Comparison of ENCODE assay signal across 27 mouse cellular contexts in genomic region chr17:84677595-84677994, GRCm38 (mm10). TPM values are rescaled to one million over a fixed set of nuclear protein-coding genes. Genes with fewer than 3 reads are reported as not detected.
DNase-seq lines count a peak whose midpoint lies in the region; ATAC-seq and TF ChIP-seq lines count a peak whose summit lies in the region.
"Had no signal": no experiment of that assay in that cellular context is flagged by ENCODE, and none has a peak within 500 bp of the region (broad histone marks: within the 10 kb centered on the region; RNA-seq: fewer than 3 reads in every experiment).

No protein-coding gene starts in this region.

- H3K9ac ChIP-seq in midbrain, embryonic 11.5 days (ENCODE audit: low read length), result no peak overlapping the region
- no peak overlapping the region for H3K9ac ChIP-seq in midbrain, postnatal 0 days (replicated peaks; ENCODE audit: low read length, poor library complexity, severe bottlenecking)
- H3K9ac ChIP-seq: embryonic facial prominence, embryonic 12.5 days; forebrain, embryonic 13.5 days; forebrain, embryonic 15.5 days; forebrain, postnatal 0 days had no signal

- 91% methylated on average over 11 of the region's 11 CpGs for WGBS in midbrain, embryonic 11.5 days
- 91% methylated on average over 11 of the region's 11 CpGs for WGBS in midbrain, postnatal 0 days
- 78% methylated on average over 11 of the region's 11 CpGs for WGBS in small intestine, adult 2 months

- H3K27me3 ChIP-seq in midbrain, embryonic 11.5 days (ENCODE audit: control insufficient read depth, insufficient read depth, low read length), result 0 out of 2 replicates have a peak, but pooled peaks cover 2% of the 10 kb centered on the region
- no peaks in the 10 kb centered on the region for H3K27me3 ChIP-seq in midbrain, postnatal 0 days (ENCODE audit: insufficient read depth, low read length)
- H3K27me3 ChIP-seq in small intestine, adult 2 months (ENCODE audit: control insufficient read depth, insufficient read depth, low read length), result no peaks in the 10 kb centered on the region
- H3K27me3 ChIP-seq: embryonic facial prominence, embryonic 12.5 days; Patski had no signal

- no peak overlapping the region for H3K27ac ChIP-seq in midbrain, embryonic 11.5 days (ENCODE audit: low read depth, low read length)
- H3K27ac ChIP-seq in midbrain, postnatal 0 days (ENCODE audit: low read depth, low read length), result no peak overlapping the region
- peak overlapping the region; percentile 22; the same call in 1 of the 2 replicates for H3K27ac ChIP-seq in small intestine, adult 2 months (ENCODE audit: insufficient read depth, low read depth, low read length)
- H3K27ac ChIP-seq: embryonic facial prominence, embryonic 10.5 days; embryonic facial prominence, embryonic 12.5 days; forebrain, embryonic 13.5 days; forebrain, embryonic 15.5 days had no signal

- H3K36me3 ChIP-seq in midbrain, embryonic 11.5 days (ENCODE audit: control insufficient read depth, insufficient read depth, low read length), result no peaks in the 10 kb centered on the region
- no peaks in the 10 kb centered on the region for H3K36me3 ChIP-seq in midbrain, postnatal 0 days (ENCODE audit: insufficient read depth, low read length)
- peaks cover 45% of the 10 kb centered on the region for H3K36me3 ChIP-seq in small intestine, adult 2 months (ENCODE audit: control insufficient read depth, insufficient read depth, low read length)
- H3K36me3 ChIP-seq: embryonic facial prominence, embryonic 10.5 days; embryonic facial prominence, embryonic 12.5 days; forebrain, embryonic 15.5 days; G1E had no signal

- H3K4me1 ChIP-seq in midbrain, embryonic 11.5 days (ENCODE audit: control insufficient read depth, insufficient read depth, low read length), result peaks cover 2% of the 10 kb centered on the region; the same call in 1 of the 2 replicates
- H3K4me1 ChIP-seq in midbrain, postnatal 0 days (ENCODE audit: insufficient read depth, low read length), result 0 out of 2 replicates have a peak, but pooled peaks cover 3% of the 10 kb centered on the region
- H3K4me1 ChIP-seq in small intestine, adult 2 months (ENCODE audit: control insufficient read depth, insufficient read depth, insufficient read length, low read length), result peaks cover 32% of the 10 kb centered on the region

- peak; percentile 81 for DNase-seq in midbrain, embryonic 11.5 days (ENCODE audit: low spot score, missing footprints)
- DNase-seq in midbrain, postnatal 0 days (ENCODE audit: low spot score), result no peak
- no peak for DNase-seq in cerebellum, postnatal 14 days
- DNase-seq in adrenal gland, postnatal 4 days (ENCODE audit: low spot score in 2 of 2), result no peak
- DNase-seq: adrenal gland, adult 8-10 months; adrenal gland, postnatal 25 days; B cell, adult 2 months; cerebellum, adult 11-12 months; cerebellum, adult 2 months; cerebellum, adult 9-10 months; cerebellum, postnatal 10 days; cerebellum, postnatal 36 days; forebrain, postnatal 0 days had no signal

- no peak overlapping the region for H3K4me3 ChIP-seq in midbrain, embryonic 11.5 days (ENCODE audit: low read depth, low read length)
- no peak overlapping the region for H3K4me3 ChIP-seq in midbrain, postnatal 0 days (ENCODE audit: low read depth, low read length)
- H3K4me3 ChIP-seq in small intestine, adult 2 months (ENCODE audit: low read depth, low read length), result no peak overlapping the region
- H3K4me3 ChIP-seq: embryonic facial prominence, embryonic 10.5 days; embryonic facial prominence, embryonic 12.5 days; forebrain, embryonic 13.5 days; forebrain, embryonic 15.5 days had no signal

- H3K4me2 ChIP-seq in midbrain, embryonic 11.5 days, result no peak overlapping the region
- H3K4me2 ChIP-seq in midbrain, postnatal 0 days (ENCODE audit: low read depth, low read length, poor library complexity, severe bottlenecking), result no peak overlapping the region
- H3K4me2 ChIP-seq: embryonic facial prominence, embryonic 12.5 days; forebrain, embryonic 13.5 days; forebrain, embryonic 15.5 days had no signal

- TF ChIP-seq POLR2A in small intestine, adult 2 months (IDR thresholded peaks at IDR 0.05; ENCODE audit: low read depth, low read length), result no peak

- TF ChIP-seq CTCF in midbrain, postnatal 0 days (IDR thresholded peaks at IDR 0.05), result no peak
- TF ChIP-seq CTCF in small intestine, adult 2 months (IDR thresholded peaks at IDR 0.05; ENCODE audit: extremely low read depth, insufficient read length, insufficient replicate concordance, low read depth, low read length), result no peak

- H3K9me3 ChIP-seq in midbrain, embryonic 11.5 days (ENCODE audit: control insufficient read depth, low read length), result no peaks in the 10 kb centered on the region
- no peaks in the 10 kb centered on the region for H3K9me3 ChIP-seq in midbrain, postnatal 0 days (ENCODE audit: low read length)
- H3K9me3 ChIP-seq: embryonic facial prominence, embryonic 10.5 days; embryonic facial prominence, embryonic 12.5 days; forebrain, embryonic 13.5 days; forebrain, embryonic 15.5 days; G1E had no signal

- ATAC-seq in midbrain, embryonic 11.5 days (ENCODE audit: low FRiP score), result no peak
- no peak for ATAC-seq in midbrain, postnatal 0 days (ENCODE audit: low FRiP score)
- peak; percentile 62 for ATAC-seq in common myeloid progenitor, adult 5-6 weeks (replicated peaks; ENCODE audit: low read depth, poor library complexity, severe bottlenecking)
- peak; percentile 41; the same call in 1 of the 2 replicates for ATAC-seq in megakaryocyte, adult 5-6 weeks (ENCODE audit: poor library complexity, severe bottlenecking)
- ATAC-seq: activated CD4-positive, CD25-positive, alpha-beta regulatory T cell, adult 4 months; CD4-positive, CD25-positive, alpha-beta regulatory T cell, adult 4 months; forebrain, embryonic 13.5 days; forebrain, embryonic 15.5 days; forebrain, postnatal 0 days; Patski had no signal

RNA-seq across cellular contexts. Expression of gene Abcg8, which starts 1.5 kb away (rescaled TPM):
- 0.21 TPM in 1 of 2 replicates, not detected in the other for polyA plus RNA-seq in midbrain, embryonic 11.5 days (2014; fragmentation: Nextera tagmentation; extraction: Ambion mirVana)
- total RNA-seq in midbrain, postnatal 0 days (2014; rRNA removed), result not detected in 2 replicates
- polyA plus RNA-seq in midbrain, postnatal 0 days (2015; fragmentation: Nextera tagmentation; extraction: Ambion mirVana), result 0.06 TPM in 1 of 2 replicates, not detected in the other
- total RNA-seq in common myeloid progenitor, adult 5-6 weeks (2017), result not detected in 2 replicates
- not detected in 2 replicates for total RNA-seq in megakaryocyte, adult 5-6 weeks (2015)
- total RNA-seq in megakaryocyte, adult 5-6 weeks (2017), result not detected in 2 replicates
- polyA plus RNA-seq in small intestine, adult 2 months (2012; rRNA removed), result 62.7 and 289 TPM in 2 replicates
- 1 to 10 TPM in 1 of 2 experiments, under 1 TPM in 1; 0.25 to 4.5 TPM for total RNA-seq in adrenal gland, postnatal 4 days (2021)
- total RNA-seq: adrenal gland, adult 18-20 months; adrenal gland, adult 8-10 months had no signal
- polyA plus RNA-seq: activated CD4-positive, CD25-positive, alpha-beta regulatory T cell, adult 4 months; CD4-positive, CD25-positive, alpha-beta regulatory T cell, adult 4 months; cerebellum, adult 2 months; cortical plate, adult 2 months; G1E had no signal

RNA-seq across cellular contexts. Expression of gene Abcg5, which starts 5.2 kb away (rescaled TPM):
- polyA plus RNA-seq in midbrain, embryonic 11.5 days (2014; fragmentation: Nextera tagmentation; extraction: Ambion mirVana), result 1.9 and 2.4 TPM in 2 replicates
- 2.9 and 3.0 TPM in 2 replicates for total RNA-seq in midbrain, postnatal 0 days (2014; rRNA removed)
- 1.2 and 1.3 TPM in 2 replicates for polyA plus RNA-seq in midbrain, postnatal 0 days (2015; fragmentation: Nextera tagmentation; extraction: Ambion mirVana)
- total RNA-seq in common myeloid progenitor, adult 5-6 weeks (2017), result not detected in 2 replicates
- not detected in 2 replicates for total RNA-seq in megakaryocyte, adult 5-6 weeks (2015)
- 0.16 TPM in 1 of 2 replicates, not detected in the other for total RNA-seq in megakaryocyte, adult 5-6 weeks (2017)
- polyA plus RNA-seq in small intestine, adult 2 months (2012; rRNA removed), result 73.5 and 335 TPM in 2 replicates
- total RNA-seq in adrenal gland, postnatal 4 days (2021), result 1 to 10 TPM in 1 of 2 experiments, under 1 TPM in 1; 0.64 to 4.5 TPM
- total RNA-seq: adrenal gland, adult 18-20 months; CH12.LX had no signal
- polyA plus RNA-seq: activated CD4-positive, CD25-positive, alpha-beta regulatory T cell, adult 4 months; CD4-positive, CD25-positive, alpha-beta regulatory T cell, adult 4 months; G1E; Patski had no signal

RNA-seq across cellular contexts. Expression of gene Dync2li1, which starts 51.3 kb away (rescaled TPM):
- 36.9 and 37.1 TPM in 2 replicates for polyA plus RNA-seq in midbrain, embryonic 11.5 days (2014; fragmentation: Nextera tagmentation; extraction: Ambion mirVana)
- 18.3 and 19.6 TPM in 2 replicates for total RNA-seq in midbrain, postnatal 0 days (2014; rRNA removed)
- polyA plus RNA-seq in midbrain, postnatal 0 days (2015; fragmentation: Nextera tagmentation; extraction: Ambion mirVana), result 36.1 and 37.7 TPM in 2 replicates
- 3.8 TPM in 2 replicates for total RNA-seq in common myeloid progenitor, adult 5-6 weeks (2017)
- total RNA-seq in megakaryocyte, adult 5-6 weeks (2015), result 2.6 and 3.3 TPM in 2 replicates
- 0.88 and 1.1 TPM in 2 replicates for total RNA-seq in megakaryocyte, adult 5-6 weeks (2017)
- polyA plus RNA-seq in small intestine, adult 2 months (2012; rRNA removed), result 0.06 and 0.24 TPM in 2 replicates
- 10 to 100 TPM; 23.2 to 28.2 TPM for total RNA-seq in adrenal gland, postnatal 4 days (2021)
- total RNA-seq: G1E had no signal
- polyA plus RNA-seq: G1E had no signal

Comparison
In these comparisons a context has a peak if more than half of its experiments do, and no peak if none do; other contexts are left out.
1. ATAC-seq: peak in common myeloid progenitor, adult 5-6 weeks (single experiment) and megakaryocyte, adult 5-6 weeks (single experiment); none in midbrain, embryonic 11.5 days (single experiment) and midbrain, postnatal 0 days (single experiment).